Mouse (Mus musculus) regulatory T cell (primary cell): Measurements from ENCODE around the gene 4933421I07Rik.

ENCODE experiments used
- in situ Hi-C: fragments of 300-600 bp; cut with MboI, MseI; formaldehyde crosslinking; loops from one replicate; pipeline ENCODE4 v1.15.1; 2025; ENCODE audit warnings: high pct_unique_total_duplicates

The 4933421I07Rik gene

GRCm38 (mm10) chr7:42447850-42448249 lies at the start of gene 4933421I07Rik:
Gene 4933421I07Rik (minus strand): TSS chr7:42448120.
- in situ Hi-C loops: no loop called here

- in situ Hi-C loops: loop anchor here (25.0 kb wide), 1 partner anchor 1110 kb away; the partner anchor contains the start of gene AI987944
These were observed 49.4 kb upstream of the 4933421I07Rik start for GRCm38 (mm10) chr7:42497356-42497755.

- in situ Hi-C loops: loop anchor here (25.0 kb wide), 1 partner anchor 1109 kb away; the partner anchor contains the start of gene AI987944
These were observed 48.3 kb upstream of the 4933421I07Rik start for GRCm38 (mm10) chr7:42496202-42496601.

GRCm38 (mm10) chr7:42490859-42491258 lies 42.9 kb upstream of the 4933421I07Rik start:
- in situ Hi-C loops: loop anchor here (25.0 kb wide), 1 partner anchor 1104 kb away; the partner anchor contains the start of gene AI987944

- in situ Hi-C loops: loop anchor here (25.0 kb wide), 1 partner anchor 1103 kb away; the partner anchor contains the start of gene AI987944
These were observed 42.4 kb upstream of the 4933421I07Rik start for GRCm38 (mm10) chr7:42490358-42490757.

- in situ Hi-C loops: no loop called here
These were observed 6.7 kb upstream of the 4933421I07Rik start for GRCm38 (mm10) chr7:42454640-42455039.

- in situ Hi-C loops: no loop called here
These were observed 2.7 kb upstream of the 4933421I07Rik start for GRCm38 (mm10) chr7:42450618-42451017.

- in situ Hi-C loops: no loop called here
These were observed 568 bp downstream of the 4933421I07Rik start for GRCm38 (mm10) chr7:42447352-42447751.
